Mouse (Mus musculus) hindbrain, embryonic 15.5 days (tissue): Measurements from ENCODE around the gene Ier3. TPM values are rescaled to one million over a fixed set of nuclear protein-coding genes. Genes with fewer than 3 reads are reported as not detected.

Source experiments
- ATAC-seq: fragments of 200-750 bp; cut with Nextera tagmentation; 2 replicates; pipeline ENCODE4 v1.8.0; 2017; ENCODE audit warnings: low read depth, moderate number of reproducible peaks, moderate TSS enrichment; ENCODE audit not compliant: low FRiP score
- H3K27ac ChIP-seq: fragments of 300-500 bp; sonication (generic); replicated peaks from 2 replicates; pipeline ENCODE4 v1.5.1; 2015; ENCODE audit warnings: mild to moderate bottlenecking, inconsistent platforms
- H3K27me3 ChIP-seq: fragments of 300-500 bp; sonication (generic); 2 replicates; pipeline ENCODE4 v1.6.1; 2015; ENCODE audit warnings: control low read depth, inconsistent platforms
- H3K36me3 ChIP-seq: fragments of 300-500 bp; sonication (generic); 2 replicates; pipeline ENCODE4 v1.6.1; 2015; ENCODE audit warnings: control low read depth, inconsistent platforms
- H3K4me1 ChIP-seq: fragments of 300-500 bp; sonication (generic); replicated peaks from 2 replicates; pipeline ENCODE4 v1.6.1; 2015; ENCODE audit warnings: control low read depth, inconsistent platforms
- H3K4me2 ChIP-seq: fragments of 300-500 bp; sonication (generic); 2 replicates; pipeline ENCODE4 v1.6.1; 2015; ENCODE audit warnings: moderate library complexity, mild to moderate bottlenecking, inconsistent platforms
- H3K4me3 ChIP-seq: fragments of 300-500 bp; sonication (generic); 2 replicates; pipeline ENCODE4 v1.5.1; 2015; ENCODE audit warnings: mild to moderate bottlenecking, inconsistent platforms
- H3K9ac ChIP-seq: fragments of 300-500 bp; sonication (generic); 2 replicates; pipeline ENCODE4 v1.6.1; 2015; ENCODE audit warnings: inconsistent platforms
- H3K9me3 ChIP-seq: fragments of 300-500 bp; sonication (generic); 2 replicates; pipeline ENCODE4 v1.6.1; 2016; ENCODE audit warnings: control low read depth, inconsistent platforms
- WGBS: fragments of 180-500 bp; shearing (Covaris S2); methylation state at CpG from one replicate; pipeline ENCODE4 v1.1.7; 2015; 5-methylcytosine and 5-hydroxymethylcytosine counted together
- polyA plus RNA-seq: library from polyadenylated mRNA; unstranded; fragments of >200 nt; fragmentation: Nextera tagmentation; extraction: Ambion mirVana; gene quantifications from 2 replicates; pipeline ENCODE4 v1.2.1, GENCODE M21; 2015

The Ier3 gene
- 12.7 and 16.3 TPM in 2 replicates for polyA plus RNA-seq

DNA sequence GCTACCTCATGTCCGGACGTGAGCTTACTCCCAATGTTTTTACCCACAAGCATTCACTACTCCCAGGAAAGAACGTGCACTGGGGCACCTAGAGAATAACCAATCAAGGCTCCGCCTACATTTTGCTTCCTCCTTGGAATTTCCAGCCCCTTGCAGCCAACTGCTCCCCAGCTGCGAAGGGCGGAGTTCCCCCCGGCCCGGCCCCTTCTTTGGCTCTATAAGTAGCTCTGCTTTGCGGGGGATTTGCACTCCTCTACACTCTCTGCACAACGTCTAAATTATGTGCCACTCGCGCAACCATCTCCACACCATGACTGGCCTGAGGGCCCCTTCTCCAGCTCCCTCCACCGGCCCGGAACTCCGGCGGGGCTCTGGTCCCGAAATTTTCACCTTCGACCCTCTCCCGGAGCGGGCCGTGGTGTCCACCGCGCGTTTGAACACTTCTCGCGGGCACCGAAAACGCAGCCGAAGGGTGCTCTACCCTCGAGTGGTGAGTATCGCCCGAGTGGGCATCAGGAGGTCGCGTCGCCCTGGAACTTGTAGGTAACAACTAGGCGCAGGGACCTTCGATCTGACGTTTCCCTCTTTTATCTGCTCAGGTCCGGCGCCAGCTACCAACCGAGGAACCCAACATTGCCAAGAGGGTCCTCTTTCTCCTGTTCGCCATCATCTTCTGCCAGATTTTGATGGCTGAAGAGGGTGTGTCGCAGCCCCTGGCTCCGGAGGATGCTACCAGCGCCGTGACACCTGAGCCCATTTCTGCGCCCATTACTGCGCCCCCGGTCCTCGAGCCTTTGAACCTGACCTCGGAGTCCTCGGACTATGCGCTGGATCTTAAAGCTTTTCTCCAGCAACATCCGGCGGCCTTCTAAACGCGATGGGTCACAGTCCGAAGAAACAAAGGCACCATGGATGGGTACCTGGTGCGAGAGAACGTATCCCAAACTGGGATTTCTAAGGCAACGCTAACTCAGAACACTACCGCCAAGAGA lies at the start of gene Ier3:
Gene Ier3 (plus strand): TSS at position 246 of the 992 bp plus-strand sequence.
- under 1% methylated on average over 62 of the region's 62 CpGs for WGBS

DNA sequence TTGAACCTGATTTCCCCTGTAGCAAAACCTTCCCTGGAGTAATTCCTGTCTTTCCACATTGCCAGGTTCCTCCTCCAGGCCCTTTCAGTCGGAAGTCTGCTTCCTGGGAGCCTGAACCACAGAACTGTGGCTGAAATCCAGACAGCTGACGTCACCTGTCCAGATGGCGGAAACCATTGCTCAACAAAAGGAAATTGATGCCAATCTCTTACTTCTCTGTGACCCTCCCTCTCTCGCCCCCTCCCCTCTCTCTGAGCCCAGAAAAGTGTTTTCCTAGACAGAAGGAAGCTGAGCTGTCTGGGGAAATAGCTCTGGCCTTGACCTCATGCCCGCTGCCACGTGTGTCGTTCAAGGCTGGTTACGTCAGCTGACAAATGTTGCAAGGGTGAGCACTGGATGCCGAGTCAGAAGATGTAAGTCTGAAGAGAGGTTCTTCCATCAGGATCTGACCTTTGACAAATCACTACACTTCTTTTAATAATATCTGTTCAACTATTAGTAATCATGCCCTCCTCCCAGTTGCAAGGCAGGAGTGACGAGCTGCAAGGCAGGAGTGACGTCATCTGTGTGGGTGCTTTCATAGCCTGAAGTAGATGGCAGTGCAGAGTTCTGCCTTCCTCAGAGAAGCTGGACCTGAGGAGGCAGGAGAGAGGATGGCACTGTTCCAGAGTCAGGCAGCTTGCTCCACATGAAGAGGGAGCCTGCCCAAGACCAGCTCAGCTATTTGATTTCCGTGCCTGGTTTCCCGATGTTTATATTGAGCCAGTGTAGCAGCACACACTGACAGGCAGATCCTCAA lies 44.5 kb upstream of the Ier3 start:
- H3K4me2 ChIP-seq: 0 out of 2 replicates have a peak overlapping the region, but pooled peaks have one; percentile 18
- ATAC-seq: peak; percentile 68
- no peak overlapping the region for H3K4me3 ChIP-seq
- WGBS: 55% methylated on average over 13 of the region's 13 CpGs
- H3K27me3 ChIP-seq: no peaks in the 10 kb centered on the region
- H3K9ac ChIP-seq: no peak overlapping the region
- peaks cover 8% of the 10 kb centered on the region; the same call in 1 of the 2 replicates for H3K4me1 ChIP-seq
- no peaks in the 10 kb centered on the region for H3K9me3 ChIP-seq
- H3K27ac ChIP-seq: peak overlapping the region; percentile 60
- H3K36me3 ChIP-seq: no peaks in the 10 kb centered on the region

More for the DNA sequence above, at the start of gene Ier3:
- H3K4me1 ChIP-seq: peaks cover 33% of the 10 kb centered on the region
- peaks cover 13% of the 10 kb centered on the region for H3K27me3 ChIP-seq
- H3K27ac ChIP-seq: peak within 1 kb of the TSS; percentile 88
- peak within 1 kb of the TSS; percentile 67 for H3K9ac ChIP-seq
- peak; percentile 35; the same call in 1 of the 2 replicates for ATAC-seq
- peaks cover 15% of the 10 kb centered on the region; the same call in 1 of the 2 replicates for H3K36me3 ChIP-seq
- H3K9me3 ChIP-seq: no peaks in the 10 kb centered on the region
- peak within 1 kb of the TSS; percentile 95 for H3K4me2 ChIP-seq
- peak within 1 kb of the TSS; percentile 81 for H3K4me3 ChIP-seq

DNA sequence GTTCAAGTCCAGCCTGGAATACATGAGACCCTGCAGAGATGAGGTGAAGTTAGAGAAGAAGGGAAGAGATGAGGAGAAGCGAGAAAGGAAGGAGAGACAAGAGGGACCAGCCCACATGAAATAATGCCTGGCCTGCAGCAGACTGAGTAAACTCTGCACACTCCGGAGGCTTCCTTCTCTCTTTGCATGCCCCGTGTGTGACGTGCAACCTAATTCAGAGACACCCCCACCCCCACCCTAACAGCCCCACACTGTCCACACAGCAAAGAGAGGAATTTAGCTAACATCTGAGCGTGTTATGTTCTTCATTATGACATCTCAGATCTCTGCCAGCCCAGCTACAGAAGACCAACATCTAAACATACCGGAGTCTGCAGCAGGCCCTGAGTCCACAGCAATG lies 42.5 kb upstream of the Ier3 start:
- H3K27me3 ChIP-seq: no peaks in the 10 kb centered on the region
- H3K4me1 ChIP-seq: peaks cover 8% of the 10 kb centered on the region; the same call in 1 of the 2 replicates
- H3K9me3 ChIP-seq: no peaks in the 10 kb centered on the region
- H3K4me2 ChIP-seq: no peak overlapping the region
- H3K27ac ChIP-seq: no peak overlapping the region
- no peaks in the 10 kb centered on the region for H3K36me3 ChIP-seq
- whole genome bisulfite sequencing: 73% methylated on average over 6 of the region's 6 CpGs
- no peak overlapping the region for H3K9ac ChIP-seq
- no peak overlapping the region for H3K4me3 ChIP-seq
- no peak for ATAC-seq

DNA sequence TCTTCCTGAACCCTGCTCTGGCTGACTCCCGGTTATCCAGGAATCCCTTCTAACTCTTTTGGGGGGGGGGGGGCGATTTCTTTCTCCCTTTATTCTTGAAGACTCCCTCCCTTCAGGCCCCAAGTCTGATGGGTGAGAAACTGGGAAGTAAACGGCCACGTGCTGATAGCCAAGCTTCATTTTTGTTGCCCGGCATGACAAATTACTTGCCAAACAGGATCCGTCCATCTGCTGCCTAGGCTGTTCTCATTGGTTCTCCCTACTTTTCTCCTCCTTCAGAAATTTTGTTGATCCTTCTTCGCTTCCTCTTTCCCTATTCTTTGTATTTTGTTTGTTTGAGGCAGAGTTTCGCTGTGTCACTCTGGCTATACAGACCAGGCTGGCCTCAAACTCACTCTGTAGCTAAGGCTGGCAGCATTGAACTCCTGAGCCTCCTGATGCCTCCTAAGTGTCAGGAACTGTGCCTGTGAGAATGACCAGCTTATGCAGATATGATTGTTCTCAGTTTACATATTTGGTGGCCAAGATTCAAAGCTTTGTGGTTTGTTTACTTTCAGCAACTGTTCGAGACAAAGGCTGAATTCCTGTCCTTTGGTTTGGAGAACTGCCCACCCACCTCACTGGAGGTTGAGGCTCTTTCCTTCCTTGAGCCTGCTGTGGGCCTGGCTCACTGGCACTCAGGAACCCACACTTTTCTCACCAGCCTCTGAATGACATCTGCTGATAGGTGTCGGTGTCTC lies 41.8 kb upstream of the Ier3 start:
- no peaks in the 10 kb centered on the region for H3K9me3 ChIP-seq
- no peak overlapping the region for H3K9ac ChIP-seq
- no peak for ATAC-seq
- no peaks in the 10 kb centered on the region for H3K36me3 ChIP-seq
- H3K4me1 ChIP-seq: peaks cover 8% of the 10 kb centered on the region; the same call in 1 of the 2 replicates
- H3K4me2 ChIP-seq: no peak overlapping the region
- H3K27me3 ChIP-seq: no peaks in the 10 kb centered on the region
- no peak overlapping the region for H3K4me3 ChIP-seq
- no peak overlapping the region for H3K27ac ChIP-seq
- WGBS: 67% methylated on average over 10 of the region's 10 CpGs

DNA sequence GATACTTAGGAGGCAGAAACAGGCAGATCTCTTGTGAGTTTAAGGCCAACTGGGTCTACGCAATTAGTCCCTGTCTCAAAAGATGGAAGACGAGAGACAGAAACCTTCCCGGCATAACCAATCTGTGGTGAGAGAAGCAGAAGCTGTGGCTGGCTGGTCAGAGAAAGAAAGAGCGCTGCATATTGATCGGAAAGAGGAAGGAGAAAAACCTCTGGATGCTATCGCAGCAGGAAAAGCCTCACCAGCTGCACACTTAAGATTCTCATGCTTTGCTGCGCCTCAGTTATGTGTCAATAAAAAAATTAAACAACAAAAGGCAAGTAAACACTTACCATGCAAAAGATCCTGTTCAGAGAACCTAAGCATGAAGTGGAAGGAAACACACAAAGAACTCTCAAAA lies 41.1 kb upstream of the Ier3 start:
- Histone ChIP-seq H3K27ac (no peak overlapping the region), H3K4me1 (peaks cover 8% of the 10 kb centered on the region; the same call in 1 of the 2 replicates), H3K9ac (no peak overlapping the region)

DNA sequence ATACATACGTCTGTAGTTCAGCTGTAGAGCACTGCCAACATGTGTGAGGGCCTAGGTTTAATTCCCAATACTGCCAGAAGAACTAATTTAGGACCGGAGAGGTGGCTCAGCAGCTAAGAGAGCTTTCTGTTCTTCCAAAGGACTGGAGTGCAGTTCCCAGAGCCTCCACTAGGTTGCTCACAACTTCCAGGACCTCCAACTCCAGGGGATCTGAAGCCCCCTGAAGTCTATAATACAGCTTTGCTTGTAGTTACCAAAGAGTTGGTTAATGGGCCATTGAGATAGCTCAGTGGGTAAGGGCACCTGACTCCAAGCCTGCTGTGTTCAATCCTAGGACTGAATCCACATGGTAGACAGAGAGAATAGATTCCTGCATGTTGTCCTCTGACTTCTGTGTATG lies 39.1 kb upstream of the Ier3 start:
- no peaks in the 10 kb centered on the region for H3K27me3 ChIP-seq
- H3K4me3 ChIP-seq: no peak overlapping the region
- 77% methylated on average over 2 of the region's 2 CpGs for WGBS
- no peak overlapping the region for H3K9ac ChIP-seq
- H3K4me2 ChIP-seq: no peak overlapping the region
- H3K27ac ChIP-seq: no peak overlapping the region
- H3K36me3 ChIP-seq: no peaks in the 10 kb centered on the region
- no peak for ATAC-seq
- H3K4me1 ChIP-seq: peaks cover 2% of the 10 kb centered on the region; the same call in 1 of the 2 replicates
- no peaks in the 10 kb centered on the region for H3K9me3 ChIP-seq

More for the DNA sequence above, 41.1 kb upstream of the Ier3 start:
- 94% methylated on average over 7 of the region's 7 CpGs for WGBS
- Histone ChIP-seq H3K4me2 (no peak overlapping the region), H3K27me3 (no peaks in the 10 kb centered on the region), H3K4me3 (no peak overlapping the region), H3K36me3 (no peaks in the 10 kb centered on the region), H3K9me3 (no peaks in the 10 kb centered on the region)
- ATAC-seq: no peak

DNA sequence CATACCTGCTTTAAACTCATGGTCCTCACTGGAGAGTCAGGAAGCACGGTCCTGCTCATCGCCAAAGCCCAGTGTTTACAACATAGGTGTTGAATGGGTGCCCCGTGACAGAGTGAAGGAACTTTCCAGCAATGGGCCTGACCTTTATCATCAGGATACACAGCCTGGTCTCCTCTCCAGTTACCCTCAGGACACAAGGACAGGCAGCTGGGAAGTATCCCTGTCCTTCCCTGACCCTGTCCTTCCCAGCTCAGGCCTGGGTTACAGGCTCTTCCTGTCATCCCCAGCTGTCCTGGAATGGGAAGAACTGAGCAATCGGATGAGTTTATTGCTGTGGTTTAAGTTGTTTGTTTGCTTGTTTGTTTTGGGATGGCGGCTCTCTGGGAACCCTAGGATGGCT lies 38.6 kb upstream of the Ier3 start:
- Histone ChIP-seq H3K4me1 (no peaks in the 10 kb centered on the region), H3K27me3 (no peaks in the 10 kb centered on the region), H3K4me3 (no peak overlapping the region), H3K4me2 (no peak overlapping the region), H3K9me3 (no peaks in the 10 kb centered on the region), H3K36me3 (no peaks in the 10 kb centered on the region), H3K9ac (no peak overlapping the region), H3K27ac (no peak overlapping the region)
- ATAC-seq: no peak
- WGBS: 94% methylated on average over 5 of the region's 5 CpGs

DNA sequence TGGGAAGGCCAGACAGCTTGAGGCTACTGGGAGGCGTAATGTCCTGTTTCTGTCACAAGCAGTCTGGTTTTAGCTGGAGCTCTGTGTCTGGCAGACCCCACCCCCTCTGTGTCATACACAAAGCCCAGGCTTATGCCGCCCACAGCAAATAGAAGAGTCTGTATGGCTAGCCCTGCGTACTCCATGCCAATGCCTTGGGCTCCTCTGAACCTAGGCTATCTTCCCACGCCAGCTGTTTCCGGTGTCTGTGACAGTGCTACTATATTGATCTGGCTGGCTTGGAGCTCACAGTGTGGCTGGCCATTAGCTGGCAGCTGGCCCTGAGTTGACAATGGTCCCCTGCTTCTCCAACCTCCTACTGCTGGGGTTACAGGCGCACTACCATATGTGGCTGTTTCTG lies 37.5 kb upstream of the Ier3 start:
- Histone ChIP-seq H3K27me3 (no peaks in the 10 kb centered on the region), H3K4me1 (no peaks in the 10 kb centered on the region), H3K27ac (no peak overlapping the region), H3K4me3 (no peak overlapping the region), H3K9me3 (no peaks in the 10 kb centered on the region), H3K4me2 (no peak overlapping the region), H3K36me3 (no peaks in the 10 kb centered on the region), H3K9ac (no peak overlapping the region)
- ATAC-seq: peak; percentile 66; the same call in 1 of the 2 replicates
- WGBS: 69% methylated on average over 6 of the region's 6 CpGs

DNA sequence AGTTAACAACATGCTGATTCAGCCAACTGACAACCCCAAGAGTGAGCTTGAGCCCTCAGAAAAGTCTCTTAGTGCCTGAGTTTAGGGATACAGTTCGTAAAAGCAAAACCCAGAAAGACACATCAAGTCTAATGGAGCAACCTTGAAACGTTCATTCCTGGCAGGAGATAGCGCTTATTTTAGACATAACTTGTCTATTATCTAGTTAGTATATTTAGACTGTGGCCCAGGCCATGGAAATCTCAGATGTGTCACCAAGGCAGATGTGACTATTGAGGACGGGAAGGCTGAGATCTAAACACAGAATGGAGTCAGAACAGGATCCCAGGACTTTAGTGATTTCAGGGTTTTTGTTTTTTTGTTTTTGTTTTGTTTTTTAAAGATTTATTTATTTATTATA lies 36.3 kb upstream of the Ier3 start:
- Histone ChIP-seq H3K4me3 (no peak overlapping the region), H3K9me3 (no peaks in the 10 kb centered on the region), H3K4me2 (no peak overlapping the region), H3K4me1 (no peaks in the 10 kb centered on the region), H3K36me3 (no peaks in the 10 kb centered on the region), H3K27ac (no peak overlapping the region), H3K9ac (no peak overlapping the region), H3K27me3 (no peaks in the 10 kb centered on the region)
- WGBS: 88% methylated on average over 4 of the region's 4 CpGs
- ATAC-seq: no peak

DNA sequence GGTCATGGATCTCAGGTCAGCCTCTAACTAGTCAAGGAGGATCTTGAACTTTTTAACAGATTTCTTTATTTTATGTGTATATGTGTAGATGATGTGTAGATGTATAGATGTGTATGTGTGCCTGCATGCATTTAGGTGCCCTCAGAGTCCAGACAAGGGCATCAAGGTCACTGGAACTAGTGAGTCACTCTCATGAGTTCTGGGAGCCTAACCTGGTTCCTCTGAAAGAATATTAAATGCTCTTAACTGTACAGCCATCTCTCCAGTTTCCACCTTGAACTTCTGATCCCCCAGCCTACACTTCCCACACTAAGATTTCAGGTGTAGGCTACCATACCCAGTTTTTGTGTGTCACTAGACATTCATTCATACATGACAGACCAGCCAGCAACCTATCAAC lies 34.0 kb upstream of the Ier3 start:
- H3K9ac ChIP-seq: no peak overlapping the region
- no peak overlapping the region for H3K27ac ChIP-seq
- H3K4me1 ChIP-seq: no peaks in the 10 kb centered on the region
- no peaks in the 10 kb centered on the region for H3K36me3 ChIP-seq
- no peak overlapping the region for H3K4me3 ChIP-seq
- no peaks in the 10 kb centered on the region for H3K9me3 ChIP-seq
- H3K27me3 ChIP-seq: no peaks in the 10 kb centered on the region
- ATAC-seq: no peak
- H3K4me2 ChIP-seq: no peak overlapping the region

DNA sequence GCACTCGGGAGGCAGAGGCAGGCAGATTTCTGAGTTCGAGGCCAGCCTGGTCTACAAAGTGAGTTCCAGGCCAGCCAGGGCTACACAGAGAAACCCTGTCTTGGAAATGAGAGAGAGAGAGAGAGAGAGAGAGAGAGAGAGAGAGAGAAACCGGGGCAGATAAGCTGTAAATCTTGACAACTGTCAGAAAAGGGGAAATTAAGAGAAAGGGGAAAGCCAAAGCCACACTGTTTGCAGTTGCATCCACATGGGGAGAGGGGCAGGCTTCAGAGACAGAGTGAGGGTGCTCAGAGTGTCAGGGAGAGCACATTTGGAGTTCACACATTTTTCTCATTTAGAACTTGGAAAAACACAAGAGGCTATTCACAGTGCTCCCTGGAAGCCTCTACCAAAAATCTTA lies 33.5 kb upstream of the Ier3 start:
- Histone ChIP-seq H3K36me3 (no peaks in the 10 kb centered on the region), H3K27ac (no peak overlapping the region), H3K4me1 (no peaks in the 10 kb centered on the region), H3K9ac (no peak overlapping the region), H3K9me3 (no peaks in the 10 kb centered on the region), H3K4me3 (no peak overlapping the region), H3K4me2 (no peak overlapping the region), H3K27me3 (no peaks in the 10 kb centered on the region)
- WGBS: 88% methylated on average over 3 of the region's 3 CpGs
- ATAC-seq: no peak
